Mouse (Mus musculus) stomach, embryonic 15.5 days (tissue): ENCODE measurements around the gene Srpk1. TPM values are rescaled to one million over a fixed set of nuclear protein-coding genes. Genes with fewer than 3 reads are reported as not detected.

Source experiments
- ATAC-seq: fragments of 200-750 bp; cut with Nextera tagmentation; 2 replicates; pipeline ENCODE4 v1.8.0; 2017; ENCODE audit warnings: low read depth, moderate number of reproducible peaks, moderate TSS enrichment; ENCODE audit not compliant: insufficient read depth, low FRiP score
- H3K27ac ChIP-seq: fragments of 300-500 bp; sonication (generic); 2 replicates; pipeline ENCODE4 v1.5.1; 2015; ENCODE audit warnings: mild to moderate bottlenecking, inconsistent platforms
- H3K27me3 ChIP-seq: fragments of 300-500 bp; sonication (generic); replicated peaks from 2 replicates; pipeline ENCODE4 v1.6.1; 2015; ENCODE audit warnings: inconsistent platforms
- H3K36me3 ChIP-seq: fragments of 300-500 bp; sonication (generic); 2 replicates; pipeline ENCODE4 v1.6.1; 2015; ENCODE audit warnings: inconsistent platforms
- H3K4me1 ChIP-seq: fragments of 300-500 bp; sonication (generic); 2 replicates; pipeline ENCODE4 v1.6.1; 2015; ENCODE audit warnings: inconsistent platforms
- H3K4me2 ChIP-seq: fragments of 300-500 bp; sonication (generic); 2 replicates; pipeline ENCODE4 v1.6.1; 2015; ENCODE audit warnings: mild to moderate bottlenecking, inconsistent platforms
- H3K4me3 ChIP-seq: fragments of 300-500 bp; sonication (generic); replicated peaks from 2 replicates; pipeline ENCODE4 v1.5.1; 2015; ENCODE audit warnings: inconsistent platforms
- H3K9ac ChIP-seq: fragments of 300-500 bp; sonication (generic); 2 replicates; pipeline ENCODE4 v1.6.1; 2015; ENCODE audit warnings: inconsistent platforms
- H3K9me3 ChIP-seq: fragments of 300-500 bp; sonication (generic); 2 replicates; pipeline ENCODE4 v1.6.1; 2016; ENCODE audit warnings: inconsistent platforms
- WGBS: fragments of 180-500 bp; shearing (Covaris S2); methylation state at CpG from one replicate; pipeline ENCODE4 v1.1.7; 2015; 5-methylcytosine and 5-hydroxymethylcytosine counted together
- polyA plus RNA-seq: library from polyadenylated mRNA; unstranded; fragments of >200 nt; fragmentation: Nextera tagmentation; extraction: Ambion mirVana; gene quantifications from 2 replicates; pipeline ENCODE4 v1.2.1, GENCODE M21; 2015

Gene Srpk1
- 75.1 and 79.2 TPM in 2 replicates for polyA plus RNA-seq

- ATAC-seq: peak; percentile 93
- WGBS: under 1% methylated on average over 29 of the region's 53 CpGs
- Histone ChIP-seq H3K36me3 (peaks cover 5% of the 10 kb centered on the region; the same call in 1 of the 2 replicates), H3K27ac (peak within 1 kb of the TSS; percentile 91), H3K27me3 (no peaks in the 10 kb centered on the region), H3K4me2 (peak within 1 kb of the TSS; percentile 76), H3K9me3 (no peaks in the 10 kb centered on the region), H3K4me3 (peak within 1 kb of the TSS; percentile 99), H3K4me1 (peaks cover 14% of the 10 kb centered on the region), H3K9ac (peak within 1 kb of the TSS; percentile 95)
These were observed at the start of gene Srpk1 for GRCm38 (mm10) chr17:28622300-28622759. TSS of gene Srpk1 (minus strand) at chr17:28622709.

GRCm38 (mm10) chr17:28659564-28659963 is 37.1 kb upstream of the Srpk1 start:
- Histone ChIP-seq H3K27ac (no peak overlapping the region), H3K9ac (no peak overlapping the region), H3K9me3 (no peaks in the 10 kb centered on the region), H3K27me3 (no peaks in the 10 kb centered on the region), H3K36me3 (no peaks in the 10 kb centered on the region), H3K4me2 (no peak overlapping the region), H3K4me1 (no peaks in the 10 kb centered on the region), H3K4me3 (no peak overlapping the region)
- 45% methylated on average over 6 of the region's 6 CpGs for WGBS
- ATAC-seq: no peak

- Histone ChIP-seq H3K4me1 (no peaks in the 10 kb centered on the region), H3K4me3 (no peak overlapping the region)
These were observed 35.4 kb upstream of the Srpk1 start for GRCm38 (mm10) chr17:28657936-28658335.

GRCm38 (mm10) chr17:28650268-28650667 is 27.8 kb upstream of the Srpk1 start:
- WGBS: 67% methylated on average over 3 of the region's 3 CpGs
- no peaks in the 10 kb centered on the region for H3K9me3 ChIP-seq
- no peak overlapping the region for H3K27ac ChIP-seq
- no peak overlapping the region for H3K9ac ChIP-seq
- ATAC-seq: no peak
- no peaks in the 10 kb centered on the region for H3K36me3 ChIP-seq
- no peaks in the 10 kb centered on the region for H3K27me3 ChIP-seq
- no peak overlapping the region for H3K4me3 ChIP-seq
- H3K4me2 ChIP-seq: no peak overlapping the region
- H3K4me1 ChIP-seq: no peaks in the 10 kb centered on the region

More at GRCm38 (mm10) chr17:28657936-28658335, 35.4 kb upstream of the Srpk1 start:
- 26% methylated on average over 4 of the region's 4 CpGs for WGBS
- H3K9me3 ChIP-seq: no peaks in the 10 kb centered on the region
- ATAC-seq: no peak
- no peaks in the 10 kb centered on the region for H3K36me3 ChIP-seq
- no peak overlapping the region for H3K9ac ChIP-seq
- H3K27me3 ChIP-seq: no peaks in the 10 kb centered on the region
- no peak overlapping the region for H3K27ac ChIP-seq
- H3K4me2 ChIP-seq: no peak overlapping the region

GRCm38 (mm10) chr17:28648607-28649370 is 26.3 kb upstream of the Srpk1 start:
- H3K4me1 ChIP-seq: no peaks in the 10 kb centered on the region
- H3K27me3 ChIP-seq: no peaks in the 10 kb centered on the region
- H3K27ac ChIP-seq: no peak overlapping the region
- H3K4me2 ChIP-seq: no peak overlapping the region
- H3K4me3 ChIP-seq: no peak overlapping the region
- 36% methylated on average over 6 of the region's 6 CpGs for WGBS
- no peaks in the 10 kb centered on the region for H3K36me3 ChIP-seq
- no peak overlapping the region for H3K9ac ChIP-seq
- no peak for ATAC-seq
- H3K9me3 ChIP-seq: no peaks in the 10 kb centered on the region

- H3K36me3 ChIP-seq: no peaks in the 10 kb centered on the region
- ATAC-seq: no peak
- 63% methylated on average over 3 of the region's 3 CpGs for WGBS
- no peak overlapping the region for H3K4me2 ChIP-seq
- H3K27me3 ChIP-seq: no peaks in the 10 kb centered on the region
- no peak overlapping the region for H3K27ac ChIP-seq
- no peak overlapping the region for H3K4me3 ChIP-seq
- H3K4me1 ChIP-seq: no peaks in the 10 kb centered on the region
- no peaks in the 10 kb centered on the region for H3K9me3 ChIP-seq
- H3K9ac ChIP-seq: no peak overlapping the region
These were observed 23.7 kb upstream of the Srpk1 start for GRCm38 (mm10) chr17:28646221-28646620.

- WGBS: 35% methylated on average over 4 of the region's 4 CpGs
These were observed 21.6 kb upstream of the Srpk1 start for GRCm38 (mm10) chr17:28644112-28644511.

GRCm38 (mm10) chr17:28643697-28644096 is 21.2 kb upstream of the Srpk1 start:
- H3K36me3 ChIP-seq: no peaks in the 10 kb centered on the region
- WGBS: 34% methylated on average over 3 of the region's 3 CpGs

More at GRCm38 (mm10) chr17:28644112-28644511, 21.6 kb upstream of the Srpk1 start:
- Histone ChIP-seq H3K27ac (0 out of 2 replicates have a peak overlapping the region, but pooled peaks have one; percentile 8), H3K27me3 (no peaks in the 10 kb centered on the region), H3K9me3 (no peaks in the 10 kb centered on the region), H3K4me3 (no peak overlapping the region), H3K4me2 (no peak overlapping the region), H3K9ac (no peak overlapping the region), H3K4me1 (no peaks in the 10 kb centered on the region), H3K36me3 (no peaks in the 10 kb centered on the region)
- ATAC-seq: no peak

GRCm38 (mm10) chr17:28640113-28640512 is 17.6 kb upstream of the Srpk1 start:
- Histone ChIP-seq H3K9ac (no peak overlapping the region), H3K4me3 (no peak overlapping the region), H3K36me3 (no peaks in the 10 kb centered on the region), H3K27ac (no peak overlapping the region), H3K4me2 (no peak overlapping the region), H3K27me3 (no peaks in the 10 kb centered on the region), H3K9me3 (no peaks in the 10 kb centered on the region), H3K4me1 (no peaks in the 10 kb centered on the region)
- no peak for ATAC-seq
- WGBS: 85% methylated on average over 3 of the region's 3 CpGs

More at GRCm38 (mm10) chr17:28643697-28644096, 21.2 kb upstream of the Srpk1 start:
- Histone ChIP-seq H3K27me3 (no peaks in the 10 kb centered on the region), H3K4me1 (no peaks in the 10 kb centered on the region), H3K9me3 (no peaks in the 10 kb centered on the region), H3K4me2 (no peak overlapping the region), H3K9ac (no peak overlapping the region), H3K27ac (0 out of 2 replicates have a peak overlapping the region, but pooled peaks have one; percentile 8), H3K4me3 (no peak overlapping the region)
- ATAC-seq: no peak

- H3K9ac ChIP-seq: no peak overlapping the region
- H3K9me3 ChIP-seq: no peaks in the 10 kb centered on the region
- H3K4me1 ChIP-seq: no peaks in the 10 kb centered on the region
- no peaks in the 10 kb centered on the region for H3K36me3 ChIP-seq
- H3K27ac ChIP-seq: no peak overlapping the region
- no peaks in the 10 kb centered on the region for H3K27me3 ChIP-seq
- no peak overlapping the region for H3K4me3 ChIP-seq
- no peak for ATAC-seq
- WGBS: 73% methylated on average over 7 of the region's 7 CpGs
- H3K4me2 ChIP-seq: no peak overlapping the region
These were observed 15.5 kb upstream of the Srpk1 start for GRCm38 (mm10) chr17:28637711-28638690.

GRCm38 (mm10) chr17:28635842-28636241 is 13.3 kb upstream of the Srpk1 start:
- no peaks in the 10 kb centered on the region for H3K9me3 ChIP-seq
- no peak overlapping the region for H3K9ac ChIP-seq
- no peak overlapping the region for H3K4me3 ChIP-seq
- no peaks in the 10 kb centered on the region for H3K36me3 ChIP-seq
- no peaks in the 10 kb centered on the region for H3K4me1 ChIP-seq
- H3K27ac ChIP-seq: no peak overlapping the region
- no peaks in the 10 kb centered on the region for H3K27me3 ChIP-seq
- ATAC-seq: no peak
- WGBS: 76% methylated on average over 5 of the region's 5 CpGs
- no peak overlapping the region for H3K4me2 ChIP-seq
